Mouse (Mus musculus): Measurements from ENCODE around the gene Cnih2.

GRCm38 (mm10) chr19:5073518-5073917 lies 24.8 kb downstream of the Cnih2 start:
- TF ChIP-seq POLR2A (IDR thresholded peaks at IDR 0.05; ENCODE audit: control insufficient read depth, extremely low read depth, insufficient read depth, low read length, poor library complexity) = no peak
- TF ChIP-seq CTCF (IDR thresholded peaks at IDR 0.05; ENCODE audit: borderline replicate concordance, control insufficient read depth, extremely low read depth, insufficient read depth, low read length, poor library complexity) = no peak
